Mouse (Mus musculus): Measurements from ENCODE around the gene Kpna7.

Gene Kpna7

DNA sequence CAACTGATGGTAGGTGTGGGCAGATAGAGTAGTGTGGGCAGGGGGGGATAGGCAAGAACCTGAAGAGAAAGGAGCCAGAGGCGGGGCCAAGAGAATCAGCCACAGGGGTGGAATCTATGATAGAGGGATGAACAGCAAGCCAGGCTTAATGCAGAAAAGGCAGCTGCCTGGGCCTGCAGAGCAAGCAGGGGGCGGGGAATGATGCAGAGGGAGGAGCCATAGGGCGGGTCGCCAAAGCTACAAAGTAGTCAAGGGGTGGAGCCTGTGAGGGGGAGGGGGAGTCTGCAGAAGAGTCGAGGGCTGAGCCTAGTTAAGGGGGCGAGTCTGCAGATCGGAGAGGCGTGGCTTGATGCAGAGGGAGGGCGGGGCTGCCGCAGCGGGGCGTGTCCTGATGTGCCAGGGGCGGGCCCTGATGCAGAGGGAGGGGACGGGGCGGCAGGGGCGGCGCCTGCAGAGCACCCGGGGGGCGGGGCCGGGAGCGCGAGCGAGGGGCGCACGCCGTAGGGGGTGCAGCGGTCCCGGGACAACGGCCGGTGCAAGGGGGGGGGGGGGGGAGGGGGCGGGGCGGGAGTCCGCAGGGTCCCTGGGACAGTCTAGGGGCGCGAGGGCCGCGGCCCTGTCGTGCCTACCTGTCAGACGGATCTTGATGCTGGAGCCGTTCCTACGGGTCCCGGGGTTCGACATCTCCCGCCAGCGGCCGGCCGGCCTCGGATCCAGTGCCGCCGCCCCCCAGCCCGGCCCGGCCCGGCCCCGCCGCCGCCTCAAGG lies 118.8 kb downstream of the Kpna7 start:
- in situ Hi-C loops (cut with MboI, MseI) = loop anchor here (10.0 kb wide), 2 partner anchors 200 to 950 kb away; partner anchors contain the start of genes Ccz1, Cpsf4 and Ptcd1

DNA sequence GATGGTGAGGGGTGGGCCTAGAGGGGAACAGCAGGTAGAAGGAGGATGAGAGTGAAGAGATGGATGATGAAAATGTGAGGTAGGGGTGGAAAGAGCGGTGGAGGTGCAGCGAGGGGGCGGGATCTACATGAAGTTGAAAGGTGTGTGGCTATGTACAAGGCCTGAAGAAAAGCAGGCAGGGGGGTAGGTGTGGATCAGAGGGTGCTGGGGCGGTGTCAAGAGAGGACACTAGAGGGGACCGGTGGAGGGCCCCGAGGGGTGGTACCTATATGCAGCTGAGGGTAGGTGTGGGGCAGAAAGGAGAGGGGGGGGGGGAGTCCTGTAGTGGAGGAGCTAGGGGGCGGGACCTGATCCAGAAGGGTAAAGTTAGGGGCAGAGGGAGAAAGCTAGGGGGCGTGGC lies 119.4 kb downstream of the Kpna7 start:
- in situ Hi-C loops (cut with MboI, MseI) = loop anchor here (10.0 kb wide), 2 partner anchors 200 to 950 kb away; partner anchors contain the start of genes Ccz1, Cpsf4 and Ptcd1

DNA sequence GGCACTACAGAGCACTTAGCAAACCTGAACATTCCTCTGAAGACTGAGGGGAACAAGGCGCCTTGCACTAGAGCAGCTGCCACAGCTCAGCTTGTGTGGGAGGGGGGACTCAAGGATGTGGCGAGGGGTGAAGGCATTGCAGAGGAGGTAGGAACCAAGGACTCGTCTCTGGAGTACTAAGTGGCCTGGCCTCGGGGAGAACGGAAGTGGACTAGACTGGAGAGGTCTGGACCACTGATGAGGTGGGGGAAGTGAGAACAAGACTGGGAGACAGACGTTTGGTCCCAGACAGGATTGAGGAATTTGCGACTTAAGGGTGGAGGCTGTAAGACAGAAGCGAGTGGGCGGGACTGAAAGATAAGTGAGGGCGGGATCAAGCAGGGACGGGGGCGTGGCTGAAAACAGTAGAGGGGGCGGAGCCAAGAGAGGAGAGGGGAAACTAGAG lies 120.0 kb downstream of the Kpna7 start:
- in situ Hi-C loops (cut with MboI, MseI) = loop anchor here (10.0 kb wide), 2 partner anchors 201 to 949 kb away; partner anchors contain the start of genes Ccz1, Cpsf4 and Ptcd1

DNA sequence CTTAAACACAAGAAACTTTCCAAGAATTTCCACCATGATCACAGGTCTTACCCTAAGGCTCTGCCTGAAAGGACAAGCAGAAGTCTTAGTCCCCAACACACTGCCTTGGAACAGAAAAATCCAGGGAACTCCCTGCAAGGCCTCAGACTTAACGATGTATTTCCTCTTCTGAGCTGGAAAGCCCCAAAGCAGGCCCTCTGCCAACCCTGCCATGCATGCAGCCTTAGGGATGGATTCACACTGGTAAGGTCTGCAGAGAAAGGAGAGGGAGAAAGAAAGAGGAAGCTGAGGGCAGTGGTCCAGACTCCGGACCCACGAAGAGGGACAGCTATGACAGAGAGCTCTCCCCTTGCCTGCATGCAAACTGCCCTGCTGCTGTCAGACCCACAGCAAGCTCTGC lies 120.4 kb downstream of the Kpna7 start:
- in situ Hi-C loops (cut with MboI, MseI) = loop anchor here (10.0 kb wide), 2 partner anchors 201 to 949 kb away; partner anchors contain the start of genes Ccz1, Cpsf4 and Ptcd1

DNA sequence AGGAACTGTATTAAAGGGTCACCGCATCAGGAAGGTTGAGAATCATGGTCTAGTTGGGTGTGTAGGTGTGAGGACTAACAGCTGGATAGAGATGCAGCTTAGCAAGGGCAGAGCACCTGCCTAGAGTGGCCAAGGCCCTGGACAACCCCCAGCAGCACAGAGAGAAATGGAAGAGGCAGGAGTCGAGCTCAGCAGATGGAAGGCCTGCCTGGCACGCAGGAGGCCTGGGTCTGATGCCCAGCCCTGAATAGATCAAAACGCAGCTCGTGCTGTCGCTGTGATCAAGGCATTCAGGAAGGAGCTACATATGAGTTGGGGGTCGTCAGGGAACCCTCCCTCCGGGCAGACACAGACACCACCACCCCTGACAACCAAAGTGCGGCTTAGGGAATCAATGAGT lies 125.6 kb downstream of the Kpna7 start:
- in situ Hi-C loops (cut with MboI, MseI) = no loop called here

DNA sequence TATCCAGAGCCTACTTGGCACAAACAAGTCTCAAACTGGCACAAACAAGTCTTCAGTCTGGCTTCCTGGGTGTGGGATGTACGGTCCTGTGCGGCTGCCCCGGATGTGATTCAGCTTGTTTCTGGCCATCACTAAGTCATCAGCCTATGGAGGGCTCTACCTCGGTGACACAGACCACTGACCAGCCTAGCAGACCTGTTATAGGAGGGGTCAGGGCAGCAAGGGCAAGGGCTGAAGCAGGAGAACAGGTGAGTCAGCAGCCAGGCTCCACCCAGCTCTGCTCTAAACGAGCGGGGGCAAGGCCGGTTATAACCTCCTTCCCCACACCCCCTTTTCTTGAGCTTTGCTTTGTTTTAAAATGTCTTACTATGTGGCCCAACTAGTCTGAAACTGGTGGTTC lies 129.4 kb downstream of the Kpna7 start:
- in situ Hi-C loops (cut with MboI, MseI) = no loop called here

DNA sequence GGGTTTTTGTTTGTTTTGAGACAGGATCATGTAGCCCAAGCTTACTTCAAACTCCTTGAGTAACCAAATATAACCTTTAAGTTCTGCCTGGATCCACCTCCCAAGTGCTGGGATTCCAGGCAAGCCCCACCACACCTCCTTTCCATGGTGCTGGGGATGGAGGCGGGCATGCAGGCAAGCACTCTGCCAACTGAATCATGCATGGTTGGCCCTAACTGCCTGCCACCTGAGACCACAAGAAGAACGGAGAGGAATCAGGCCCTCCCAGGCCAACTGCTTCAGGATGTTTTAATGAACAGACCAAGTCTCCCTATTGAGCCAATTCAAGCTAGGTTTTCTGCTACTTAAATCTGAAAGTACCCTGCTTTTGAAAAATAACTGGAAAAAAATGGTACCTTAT lies 131.2 kb downstream of the Kpna7 start:
- in situ Hi-C loops (cut with MboI, MseI) = no loop called here

DNA sequence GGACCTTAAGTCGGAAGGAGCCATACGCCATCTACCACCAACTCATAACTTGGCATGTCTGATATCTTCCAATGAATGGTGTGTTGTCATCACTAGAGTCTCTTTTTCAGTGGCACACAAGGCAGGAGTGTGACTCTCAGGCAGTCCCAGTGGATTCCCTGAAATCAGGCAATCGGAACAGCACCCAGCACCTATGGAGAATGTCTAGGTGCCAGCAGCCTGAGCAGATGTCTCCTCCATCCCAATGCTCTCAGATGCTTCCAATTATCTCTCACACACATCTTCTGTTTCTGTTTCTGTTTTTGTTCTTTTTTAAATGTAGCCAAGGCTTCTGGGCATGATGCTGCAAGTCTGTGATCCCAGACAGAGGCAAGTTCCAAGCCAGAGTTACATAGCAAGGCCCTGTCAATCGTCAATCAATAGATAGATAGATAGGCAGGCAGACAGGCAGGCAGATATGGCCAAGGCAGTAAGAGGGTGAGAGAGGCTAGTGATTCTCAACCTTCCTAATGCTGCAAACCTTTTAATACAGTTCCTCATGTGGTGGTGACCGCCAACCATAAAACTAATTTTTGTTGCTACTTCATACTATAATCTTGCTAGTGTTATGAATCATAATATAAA lies 133.3 kb downstream of the Kpna7 start:
- in situ Hi-C loops (cut with MboI, MseI) = no loop called here

DNA sequence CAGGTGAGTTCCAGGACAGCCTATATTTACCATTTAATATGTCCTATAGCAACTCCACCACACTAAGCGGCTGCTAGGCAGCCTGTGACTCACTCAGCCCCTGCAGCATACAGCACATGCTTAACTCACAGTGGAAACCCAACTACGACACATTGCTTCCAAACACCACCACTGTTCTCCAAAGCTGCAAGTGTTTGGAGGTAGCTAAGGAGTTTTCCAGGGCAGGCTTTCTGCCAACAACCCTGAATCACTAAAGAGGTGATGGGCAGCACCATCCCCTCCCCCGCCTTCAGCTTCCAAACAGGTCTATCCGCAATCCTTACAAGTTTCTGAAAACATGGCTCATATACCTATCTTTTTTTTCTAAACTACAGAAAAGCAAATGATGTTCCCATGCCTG lies 134.0 kb downstream of the Kpna7 start:
- in situ Hi-C loops (cut with MboI, MseI) = no loop called here

DNA sequence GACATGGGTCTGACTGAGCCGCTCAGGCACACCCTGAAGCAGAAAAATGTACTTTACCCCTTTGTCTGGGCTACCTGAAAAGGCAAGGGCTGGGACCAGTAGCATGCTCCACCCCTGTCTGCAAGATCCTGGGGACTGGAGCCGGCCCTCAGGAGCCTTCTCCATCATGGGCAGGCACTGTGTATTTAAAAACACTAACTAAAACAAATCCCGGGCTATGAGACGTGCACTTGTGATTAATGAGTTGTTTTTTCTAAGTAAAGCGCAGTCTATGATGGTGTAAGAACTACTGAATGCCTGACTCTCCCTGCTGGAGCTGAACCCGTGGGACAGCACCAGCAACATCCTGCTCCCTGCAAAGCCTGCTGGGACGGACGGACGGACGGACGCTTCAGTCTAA lies 135.4 kb downstream of the Kpna7 start:
- in situ Hi-C loops (cut with MboI, MseI) = no loop called here

DNA sequence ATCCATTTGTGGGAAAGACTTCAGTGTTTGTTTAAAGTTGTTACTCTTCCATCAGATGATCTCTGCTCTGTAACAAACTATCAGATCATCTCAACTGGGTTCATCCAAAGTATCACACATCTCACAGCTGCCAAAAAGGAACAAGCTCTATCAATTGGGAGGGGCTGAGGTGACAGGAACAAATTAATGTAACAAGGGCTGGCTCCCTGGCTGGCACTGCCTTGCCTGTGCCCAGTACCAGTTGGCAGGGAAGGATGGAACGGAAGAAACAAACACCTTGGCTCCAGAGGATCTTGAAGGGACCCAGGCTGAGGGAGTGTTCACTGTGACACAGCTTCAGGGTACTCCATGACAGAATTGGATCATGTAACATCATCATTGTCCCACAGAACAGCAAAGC lies 135.8 kb downstream of the Kpna7 start:
- in situ Hi-C loops (cut with MboI, MseI) = no loop called here

DNA sequence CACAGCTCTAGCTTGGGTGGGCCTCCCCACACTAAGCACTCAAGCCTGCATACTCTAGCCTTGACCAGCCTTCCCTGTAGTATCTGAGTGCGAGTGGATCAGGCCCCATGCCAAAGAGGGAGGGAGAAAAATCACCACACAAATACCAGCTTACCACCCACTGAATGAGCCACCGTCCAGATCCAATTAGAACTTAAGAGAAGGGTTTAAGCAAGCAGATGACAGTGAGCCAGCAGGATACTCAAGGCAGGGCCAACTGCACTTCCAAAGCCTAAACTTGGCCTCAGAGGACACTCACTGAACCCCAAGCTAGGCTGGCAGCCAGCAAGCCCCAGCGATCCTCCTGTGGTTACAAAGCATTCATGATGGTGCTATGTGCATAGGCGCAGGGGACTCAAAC lies 137.8 kb downstream of the Kpna7 start:
- in situ Hi-C loops (cut with MboI, MseI) = no loop called here

DNA sequence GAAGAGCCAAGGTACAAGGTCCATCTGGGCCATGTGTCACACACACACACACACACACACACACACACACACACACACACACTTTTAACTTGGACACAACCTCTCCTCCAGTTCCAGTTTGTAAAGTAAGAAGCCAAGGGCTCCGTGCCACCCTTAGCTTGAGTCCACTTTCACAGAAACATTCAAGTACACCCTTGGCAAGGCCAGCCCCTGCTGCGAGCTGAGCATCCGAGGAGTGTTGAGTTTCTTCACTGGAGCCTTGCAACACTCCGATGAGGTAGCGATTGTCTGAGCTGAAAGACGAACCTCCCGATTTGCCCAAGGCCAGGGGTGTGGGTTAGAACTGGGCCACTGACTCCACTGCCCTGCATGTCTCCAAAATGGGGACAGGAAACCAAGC lies 138.9 kb downstream of the Kpna7 start:
- in situ Hi-C loops (cut with MboI, MseI) = no loop called here

DNA sequence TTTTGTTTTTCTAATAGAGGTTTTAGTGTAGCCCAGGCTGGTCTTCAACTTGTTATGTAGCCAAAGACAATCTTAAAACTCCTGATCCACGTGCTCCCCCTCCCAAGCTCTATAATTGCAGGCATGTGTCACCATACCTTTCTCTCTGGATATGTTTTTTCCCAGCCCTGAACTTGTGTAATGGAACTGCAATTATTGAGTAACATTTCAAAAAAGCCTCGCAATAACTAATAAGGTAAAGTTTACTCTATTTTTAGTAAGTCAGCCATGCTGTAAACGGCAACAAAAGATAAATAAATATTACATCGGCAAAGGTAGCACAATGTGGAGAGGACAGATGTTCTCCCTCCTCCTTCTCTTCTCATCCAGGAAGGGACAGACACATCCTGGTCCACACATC lies 139.5 kb downstream of the Kpna7 start:
- in situ Hi-C loops (cut with MboI, MseI) = no loop called here

DNA sequence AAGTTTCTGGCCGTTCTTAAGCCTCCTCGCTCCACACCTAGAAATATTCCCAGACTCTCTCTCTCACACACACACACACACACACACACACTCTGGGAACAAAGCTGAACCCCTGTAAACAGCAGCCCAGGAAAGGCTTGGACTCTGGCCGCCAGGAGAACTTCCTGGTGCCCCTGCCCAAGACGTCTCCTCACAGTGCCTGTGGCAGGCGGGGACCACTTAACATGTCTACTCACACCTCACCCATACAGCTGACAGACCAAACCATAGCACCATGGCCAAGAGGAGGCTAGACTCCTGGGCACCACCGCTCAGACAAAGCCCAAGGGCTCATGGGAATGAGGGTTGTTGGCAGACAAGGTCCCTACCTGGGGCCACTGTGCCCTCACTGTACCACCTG lies 140.5 kb downstream of the Kpna7 start:
- in situ Hi-C loops (cut with MboI, MseI) = no loop called here

DNA sequence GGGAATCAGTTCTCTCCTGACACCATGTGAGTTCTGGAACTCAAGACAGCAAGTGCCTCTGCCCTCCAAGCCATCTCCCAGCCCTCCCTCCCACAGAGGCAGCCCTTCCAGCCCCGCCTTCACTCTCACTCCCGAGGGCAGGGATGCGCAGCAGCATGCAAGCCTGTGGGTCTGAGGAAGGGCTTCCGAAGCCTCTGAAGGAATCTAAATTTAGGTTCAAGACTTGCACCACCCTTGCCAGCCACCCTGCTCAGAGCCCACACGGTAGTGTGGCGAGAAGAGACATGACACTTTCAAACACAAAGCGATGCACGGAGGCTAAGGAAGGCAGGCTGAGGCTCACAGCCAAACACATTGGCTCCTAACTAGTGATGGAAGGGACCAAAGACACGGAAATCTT lies 141.4 kb downstream of the Kpna7 start:
- in situ Hi-C loops (cut with MboI, MseI) = no loop called here

DNA sequence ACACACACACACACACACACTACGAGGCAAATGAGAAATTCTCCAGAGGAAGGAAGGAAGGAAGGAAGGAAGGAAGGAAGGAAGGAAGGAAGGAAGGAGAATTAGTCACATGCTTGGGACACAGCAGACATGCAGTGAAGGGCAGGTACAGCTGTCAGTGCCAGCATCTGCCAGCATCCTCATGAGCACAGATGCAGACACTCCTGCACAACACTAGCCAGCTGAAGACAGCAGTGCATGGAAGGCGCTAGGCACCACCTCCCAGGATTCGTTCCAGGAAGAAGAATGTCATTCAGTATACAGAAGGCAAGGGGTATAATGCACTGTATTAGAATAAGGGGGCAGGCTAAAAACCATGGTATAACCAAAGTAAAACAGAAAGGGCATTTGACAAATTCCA lies 142.9 kb downstream of the Kpna7 start:
- in situ Hi-C loops (cut with MboI, MseI) = no loop called here

DNA sequence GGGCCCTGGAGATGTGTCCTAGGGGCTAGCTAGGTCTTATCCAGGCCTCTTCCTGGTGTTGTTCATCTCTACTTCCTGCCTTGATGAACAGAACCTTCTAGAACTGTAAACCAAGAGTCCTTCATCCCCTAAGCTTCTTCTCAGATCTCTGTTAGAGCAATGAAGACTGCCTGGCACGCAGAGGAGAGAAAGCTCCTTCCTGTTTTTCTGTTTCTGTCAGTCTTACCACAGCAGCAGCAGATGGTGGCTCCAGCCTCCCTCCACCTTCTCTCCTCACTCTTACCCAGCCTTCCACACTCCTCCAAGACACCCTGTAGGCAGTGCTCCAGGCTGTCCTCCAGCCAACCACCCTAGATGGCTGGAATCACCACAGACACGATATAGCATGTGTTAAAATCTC lies 146.5 kb downstream of the Kpna7 start:
- in situ Hi-C loops (cut with MboI, MseI) = no loop called here

Measured in T-helper 2 cell (primary cell).